Mouse (Mus musculus): ENCODE data around the gene Clasp2.

GRCm38 (mm10) chr9:113780863-113781262 is 39.6 kb downstream of the Clasp2 start:
- TF ChIP-seq CTCF (IDR thresholded peaks at IDR 0.05; ENCODE audit: low read depth, low read length), result no peak
- no peak for TF ChIP-seq POLR2A (IDR thresholded peaks at IDR 0.05; ENCODE audit: borderline replicate concordance, low read depth, low read length)

Measured in bone marrow macrophage, adult 2 months (primary cell).